Mouse (Mus musculus): ENCODE measurements around the gene Ttc23. TPM values are rescaled to one million over a fixed set of nuclear protein-coding genes. Genes with fewer than 3 reads are reported as not detected.

Ttc23 gene
- polyA plus RNA-seq, 1 experiment = not detected

GRCm38 (mm10) chr7:67717520-67717919 is 70.3 kb downstream of the Ttc23 start:
- no peak overlapping the region for H3K4me3 ChIP-seq (replicated peaks)
- H3K4me1 ChIP-seq (ENCODE audit: control insufficient read depth) = no peaks in the 10 kb centered on the region
- no peaks in the 10 kb centered on the region for H3K27me3 ChIP-seq (ENCODE audit: control insufficient read depth)
- H3K9me3 ChIP-seq (ENCODE audit: control insufficient read depth, low read length) = no peaks in the 10 kb centered on the region
- no peaks in the 10 kb centered on the region; the same call in 1 of the 2 replicates for H3K36me3 ChIP-seq (ENCODE audit: control insufficient read depth)
- TF ChIP-seq GATA1 (IDR thresholded peaks at IDR 0.05; ENCODE audit: low read length) (no peak), TAL1 (IDR thresholded peaks at IDR 0.05; ENCODE audit: low read length) (no peak)

- no peaks in the 10 kb centered on the region for H3K9me3 ChIP-seq (ENCODE audit: control insufficient read depth, low read length)
- no peaks in the 10 kb centered on the region; the same call in 1 of the 2 replicates for H3K36me3 ChIP-seq (ENCODE audit: control insufficient read depth)
- H3K4me1 ChIP-seq (ENCODE audit: control insufficient read depth) = no peaks in the 10 kb centered on the region
- no peak overlapping the region for H3K4me3 ChIP-seq (replicated peaks)
- no peak for TF ChIP-seq GATA1 (IDR thresholded peaks at IDR 0.05; ENCODE audit: low read length)
- no peak for TF ChIP-seq TAL1 (IDR thresholded peaks at IDR 0.05; ENCODE audit: low read length)
- no peaks in the 10 kb centered on the region for H3K27me3 ChIP-seq (ENCODE audit: control insufficient read depth)
Measured at GRCm38 (mm10) chr7:67718804-67719203, 71.6 kb downstream of the Ttc23 start.

- no peaks in the 10 kb centered on the region for H3K4me1 ChIP-seq (ENCODE audit: control insufficient read depth)
- no peak overlapping the region for H3K4me3 ChIP-seq (replicated peaks)
- TF ChIP-seq GATA1 (IDR thresholded peaks at IDR 0.05; ENCODE audit: low read length) = no peak
- TF ChIP-seq TAL1 (IDR thresholded peaks at IDR 0.05; ENCODE audit: low read length) = no peak
- no peaks in the 10 kb centered on the region; the same call in 1 of the 2 replicates for H3K36me3 ChIP-seq (ENCODE audit: control insufficient read depth)
- no peaks in the 10 kb centered on the region for H3K27me3 ChIP-seq (ENCODE audit: control insufficient read depth)
- H3K9me3 ChIP-seq (ENCODE audit: control insufficient read depth, low read length) = no peaks in the 10 kb centered on the region
Measured at GRCm38 (mm10) chr7:67722163-67722562, 75.0 kb downstream of the Ttc23 start.

GRCm38 (mm10) chr7:67724536-67724935 is 77.3 kb downstream of the Ttc23 start:
- TF ChIP-seq GATA1 (IDR thresholded peaks at IDR 0.05; ENCODE audit: low read length) (no peak), TAL1 (IDR thresholded peaks at IDR 0.05; ENCODE audit: low read length) (no peak)

GRCm38 (mm10) chr7:67725016-67725415 is 77.8 kb downstream of the Ttc23 start:
- Histone ChIP-seq H3K27me3 (ENCODE audit: control insufficient read depth) (no peaks in the 10 kb centered on the region), H3K9me3 (ENCODE audit: control insufficient read depth, low read length) (no peaks in the 10 kb centered on the region), H3K36me3 (ENCODE audit: control insufficient read depth) (no peaks in the 10 kb centered on the region; the same call in 1 of the 2 replicates), H3K4me3 (replicated peaks) (no peak overlapping the region), H3K4me1 (ENCODE audit: control insufficient read depth) (no peaks in the 10 kb centered on the region)
- TF ChIP-seq GATA1 (IDR thresholded peaks at IDR 0.05; ENCODE audit: low read length) (no peak), TAL1 (IDR thresholded peaks at IDR 0.05; ENCODE audit: low read length) (no peak)

More at GRCm38 (mm10) chr7:67724536-67724935, 77.3 kb downstream of the Ttc23 start:
- no peaks in the 10 kb centered on the region for H3K9me3 ChIP-seq (ENCODE audit: control insufficient read depth, low read length)
- H3K36me3 ChIP-seq (ENCODE audit: control insufficient read depth) = no peaks in the 10 kb centered on the region; the same call in 1 of the 2 replicates
- no peak overlapping the region for H3K4me3 ChIP-seq (replicated peaks)
- H3K4me1 ChIP-seq (ENCODE audit: control insufficient read depth) = no peaks in the 10 kb centered on the region
- no peaks in the 10 kb centered on the region for H3K27me3 ChIP-seq (ENCODE audit: control insufficient read depth)

- no peak for TF ChIP-seq TAL1 (IDR thresholded peaks at IDR 0.05; ENCODE audit: low read length)
- TF ChIP-seq GATA1 (IDR thresholded peaks at IDR 0.05; ENCODE audit: low read length) = no peak
- no peaks in the 10 kb centered on the region for H3K27me3 ChIP-seq (ENCODE audit: control insufficient read depth)
- no peaks in the 10 kb centered on the region for H3K9me3 ChIP-seq (ENCODE audit: control insufficient read depth, low read length)
- H3K4me3 ChIP-seq (replicated peaks) = no peak overlapping the region
- H3K36me3 ChIP-seq (ENCODE audit: control insufficient read depth) = no peaks in the 10 kb centered on the region; the same call in 1 of the 2 replicates
- no peaks in the 10 kb centered on the region for H3K4me1 ChIP-seq (ENCODE audit: control insufficient read depth)
Measured at GRCm38 (mm10) chr7:67728203-67728602, 81.0 kb downstream of the Ttc23 start.

- no peaks in the 10 kb centered on the region for H3K4me1 ChIP-seq (ENCODE audit: control insufficient read depth)
- no peak for TF ChIP-seq GATA1 (IDR thresholded peaks at IDR 0.05; ENCODE audit: low read length)
- TF ChIP-seq TAL1 (IDR thresholded peaks at IDR 0.05; ENCODE audit: low read length) = no peak
- no peaks in the 10 kb centered on the region; the same call in 1 of the 2 replicates for H3K36me3 ChIP-seq (ENCODE audit: control insufficient read depth)
- no peaks in the 10 kb centered on the region for H3K9me3 ChIP-seq (ENCODE audit: control insufficient read depth, low read length)
- H3K27me3 ChIP-seq (ENCODE audit: control insufficient read depth) = no peaks in the 10 kb centered on the region
- no peak overlapping the region for H3K4me3 ChIP-seq (replicated peaks)
Measured at GRCm38 (mm10) chr7:67728809-67729208, 81.6 kb downstream of the Ttc23 start.

GRCm38 (mm10) chr7:67730431-67731110 is 83.4 kb downstream of the Ttc23 start:
- H3K9me3 ChIP-seq (ENCODE audit: control insufficient read depth, low read length) = no peaks in the 10 kb centered on the region
- H3K27me3 ChIP-seq (ENCODE audit: control insufficient read depth) = no peaks in the 10 kb centered on the region
- no peak for TF ChIP-seq TAL1 (IDR thresholded peaks at IDR 0.05; ENCODE audit: low read length)
- TF ChIP-seq GATA1 (IDR thresholded peaks at IDR 0.05; ENCODE audit: low read length) = no peak
- H3K4me1 ChIP-seq (ENCODE audit: control insufficient read depth) = no peaks in the 10 kb centered on the region
- no peak overlapping the region for H3K4me3 ChIP-seq (replicated peaks)
- no peaks in the 10 kb centered on the region; the same call in 1 of the 2 replicates for H3K36me3 ChIP-seq (ENCODE audit: control insufficient read depth)

GRCm38 (mm10) chr7:67732276-67732675 is 85.1 kb downstream of the Ttc23 start:
- Histone ChIP-seq H3K4me1 (ENCODE audit: control insufficient read depth) (no peaks in the 10 kb centered on the region), H3K27me3 (ENCODE audit: control insufficient read depth) (no peaks in the 10 kb centered on the region), H3K9me3 (ENCODE audit: control insufficient read depth, low read length) (no peaks in the 10 kb centered on the region), H3K4me3 (replicated peaks) (no peak overlapping the region), H3K36me3 (ENCODE audit: control insufficient read depth) (no peaks in the 10 kb centered on the region; the same call in 1 of the 2 replicates)
- no peak for TF ChIP-seq GATA1 (IDR thresholded peaks at IDR 0.05; ENCODE audit: low read length)
- no peak for TF ChIP-seq TAL1 (IDR thresholded peaks at IDR 0.05; ENCODE audit: low read length)
